Mouse (Mus musculus) stomach, embryonic 14.5 days (tissue): ENCODE measurements around the gene D7Ertd443e. TPM values are rescaled to one million over a fixed set of nuclear protein-coding genes. Genes with fewer than 3 reads are reported as not detected.

Source experiments
- ATAC-seq: fragments of 200-750 bp; cut with Nextera tagmentation; 2 replicates; pipeline ENCODE4 v1.8.0; 2017; ENCODE audit warnings: low read depth, moderate TSS enrichment; ENCODE audit not compliant: insufficient number of reproducible peaks, insufficient read depth, low FRiP score
- H3K27ac ChIP-seq: fragments of 300-500 bp; sonication (generic); 2 replicates; pipeline ENCODE4 v1.5.1; 2014; ENCODE audit warnings: mild to moderate bottlenecking, low read length, moderate library complexity, mixed read lengths
- H3K27me3 ChIP-seq: fragments of 300-500 bp; sonication (generic); 2 replicates; pipeline ENCODE4 v1.6.1; 2014; ENCODE audit warnings: low read length, control low read depth, mixed read lengths; ENCODE audit not compliant: control insufficient read depth, insufficient read depth
- H3K36me3 ChIP-seq: fragments of 300-500 bp; sonication (generic); 2 replicates; pipeline ENCODE4 v1.6.1; 2014; ENCODE audit warnings: mild to moderate bottlenecking, control low read depth, low read length, moderate library complexity, mixed read lengths; ENCODE audit not compliant: control insufficient read depth, insufficient read depth
- H3K4me1 ChIP-seq: fragments of 300-500 bp; sonication (generic); 2 replicates; pipeline ENCODE4 v1.6.1; 2014; ENCODE audit warnings: low read length, control low read depth, mixed read lengths; ENCODE audit not compliant: control insufficient read depth, insufficient read depth
- H3K4me2 ChIP-seq: fragments of 300-500 bp; sonication (generic); replicated peaks from 2 replicates; pipeline ENCODE4 v1.6.1; 2014; ENCODE audit warnings: low read depth, low read length, control low read depth
- H3K4me3 ChIP-seq: fragments of 300-500 bp; sonication (generic); 2 replicates; pipeline ENCODE4 v1.5.1; 2014; ENCODE audit warnings: low read depth, low read length, control low read depth
- H3K9ac ChIP-seq: fragments of 300-500 bp; sonication (generic); replicated peaks from 2 replicates; pipeline ENCODE4 v1.6.1; 2014; ENCODE audit warnings: low read depth, mild to moderate bottlenecking, control low read depth, low read length, moderate library complexity, mixed read lengths
- H3K9me3 ChIP-seq: fragments of 300-500 bp; sonication (generic); 2 replicates; pipeline ENCODE4 v1.6.1; 2016; ENCODE audit warnings: low read depth, low read length, control low read depth; ENCODE audit not compliant: control insufficient read depth
- WGBS: fragments of 180-500 bp; shearing (Covaris S2); extraction: QIAGEN DNeasy Blood & Tissue Kit; methylation state at CpG from one replicate; pipeline ENCODE4 v1.1.7; 2014; 5-methylcytosine and 5-hydroxymethylcytosine counted together
- polyA plus RNA-seq: library from polyadenylated mRNA; unstranded; fragments of >200 nt; fragmentation: Nextera tagmentation; extraction: Ambion mirVana; gene quantifications from 2 replicates; pipeline ENCODE4 v1.2.1, GENCODE M21; 2014

Gene D7Ertd443e
- 0.11 and 0.19 TPM in 2 replicates for polyA plus RNA-seq

- Histone ChIP-seq H3K36me3 (no peaks in the 10 kb centered on the region), H3K9ac (no peak within 1 kb of the TSS), H3K27me3 (no peaks in the 10 kb centered on the region), H3K27ac (no peak within 1 kb of the TSS), H3K4me3 (no peak within 1 kb of the TSS), H3K4me1 (no peaks in the 10 kb centered on the region), H3K9me3 (no peaks in the 10 kb centered on the region), H3K4me2 (no peak within 1 kb of the TSS)
- no peak for ATAC-seq
- 94% methylated on average over 5 of the region's 5 CpGs for WGBS
Measured at GRCm38 (mm10) chr7:134385561-134385960, at the start of gene D7Ertd443e. D7Ertd443e (minus strand) TSS chr7:134385661.

GRCm38 (mm10) chr7:134431681-134432080, 46.2 kb upstream of the D7Ertd443e start:
- no peaks in the 10 kb centered on the region for H3K9me3 ChIP-seq
- H3K4me3 ChIP-seq: no peak overlapping the region
- H3K36me3 ChIP-seq: no peaks in the 10 kb centered on the region
- no peak overlapping the region for H3K27ac ChIP-seq
- no peaks in the 10 kb centered on the region for H3K4me1 ChIP-seq
- ATAC-seq: no peak
- H3K27me3 ChIP-seq: no peaks in the 10 kb centered on the region
- no peak overlapping the region for H3K9ac ChIP-seq
- WGBS: 89% methylated on average over 3 of the region's 3 CpGs
- no peak overlapping the region for H3K4me2 ChIP-seq

- H3K36me3 ChIP-seq: no peaks in the 10 kb centered on the region
- ATAC-seq: no peak
Measured at GRCm38 (mm10) chr7:134428676-134429075, 43.2 kb upstream of the D7Ertd443e start.

DNA sequence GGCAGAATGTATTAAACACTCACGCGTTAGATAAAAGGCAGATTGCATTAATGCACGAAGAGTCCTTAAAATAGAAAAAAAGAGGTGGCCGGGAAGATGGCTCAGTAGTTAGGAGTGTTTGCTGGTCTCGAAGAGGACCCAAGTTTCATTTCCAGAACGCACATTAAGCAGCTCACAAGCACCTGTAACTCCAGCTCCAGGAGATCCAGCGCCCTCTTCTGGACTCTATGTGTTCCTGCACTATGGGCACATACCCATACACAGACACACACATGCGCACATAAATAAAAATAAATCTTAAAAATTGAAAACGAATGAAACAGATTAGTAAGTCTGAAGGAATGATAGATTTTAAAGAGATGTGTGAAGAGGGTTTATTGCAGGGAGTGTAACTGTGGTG, 29.6 kb upstream of the D7Ertd443e start:
- 87% methylated on average over 9 of the region's 9 CpGs for WGBS
- H3K27ac ChIP-seq: no peak overlapping the region
- no peaks in the 10 kb centered on the region for H3K27me3 ChIP-seq
- H3K4me3 ChIP-seq: no peak overlapping the region
- no peak for ATAC-seq
- no peak overlapping the region for H3K4me2 ChIP-seq
- no peak overlapping the region for H3K9ac ChIP-seq
- no peaks in the 10 kb centered on the region for H3K36me3 ChIP-seq
- H3K9me3 ChIP-seq: no peaks in the 10 kb centered on the region
- no peaks in the 10 kb centered on the region for H3K4me1 ChIP-seq

More at GRCm38 (mm10) chr7:134428676-134429075, 43.2 kb upstream of the D7Ertd443e start:
- H3K4me3 ChIP-seq: no peak overlapping the region
- H3K9me3 ChIP-seq: no peaks in the 10 kb centered on the region
- 91% methylated on average over 2 of the region's 2 CpGs for WGBS
- no peak overlapping the region for H3K4me2 ChIP-seq
- no peak overlapping the region for H3K9ac ChIP-seq
- no peaks in the 10 kb centered on the region for H3K4me1 ChIP-seq
- no peak overlapping the region for H3K27ac ChIP-seq
- H3K27me3 ChIP-seq: no peaks in the 10 kb centered on the region

GRCm38 (mm10) chr7:134414005-134414690, 28.7 kb upstream of the D7Ertd443e start:
- H3K4me2 ChIP-seq: no peak overlapping the region
- no peak overlapping the region for H3K27ac ChIP-seq
- WGBS: 25% methylated on average over 14 of the region's 14 CpGs
- H3K4me3 ChIP-seq: no peak overlapping the region
- no peak overlapping the region for H3K9ac ChIP-seq
- H3K27me3 ChIP-seq: no peaks in the 10 kb centered on the region
- H3K4me1 ChIP-seq: no peaks in the 10 kb centered on the region
- ATAC-seq: no peak
- no peaks in the 10 kb centered on the region for H3K36me3 ChIP-seq
- H3K9me3 ChIP-seq: no peaks in the 10 kb centered on the region

DNA sequence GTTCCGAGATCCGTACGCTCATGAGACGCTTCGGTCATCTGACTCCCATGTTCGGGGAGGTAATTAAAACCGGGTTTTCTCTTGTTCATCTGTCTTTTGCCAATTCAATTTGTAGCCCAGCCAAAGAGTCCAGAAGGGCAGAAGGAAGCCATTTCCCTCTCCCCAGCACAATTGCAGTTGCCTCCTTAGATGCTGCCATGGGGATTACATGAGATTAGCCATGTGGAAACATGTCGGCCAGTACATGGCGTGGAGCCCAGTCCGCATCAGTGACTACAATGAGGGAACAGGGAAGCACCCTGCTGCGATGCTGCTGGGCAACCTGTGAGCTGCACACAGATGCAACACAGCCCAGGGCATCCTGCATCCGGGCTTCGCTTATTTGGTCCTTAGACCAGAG, 23.2 kb upstream of the D7Ertd443e start:
- Histone ChIP-seq H3K4me2 (no peak overlapping the region), H3K27ac (no peak overlapping the region), H3K9me3 (no peaks in the 10 kb centered on the region), H3K4me1 (no peaks in the 10 kb centered on the region), H3K27me3 (no peaks in the 10 kb centered on the region), H3K9ac (no peak overlapping the region), H3K4me3 (no peak overlapping the region), H3K36me3 (no peaks in the 10 kb centered on the region)
- no peak for ATAC-seq
- WGBS: 88% methylated on average over 13 of the region's 13 CpGs

DNA sequence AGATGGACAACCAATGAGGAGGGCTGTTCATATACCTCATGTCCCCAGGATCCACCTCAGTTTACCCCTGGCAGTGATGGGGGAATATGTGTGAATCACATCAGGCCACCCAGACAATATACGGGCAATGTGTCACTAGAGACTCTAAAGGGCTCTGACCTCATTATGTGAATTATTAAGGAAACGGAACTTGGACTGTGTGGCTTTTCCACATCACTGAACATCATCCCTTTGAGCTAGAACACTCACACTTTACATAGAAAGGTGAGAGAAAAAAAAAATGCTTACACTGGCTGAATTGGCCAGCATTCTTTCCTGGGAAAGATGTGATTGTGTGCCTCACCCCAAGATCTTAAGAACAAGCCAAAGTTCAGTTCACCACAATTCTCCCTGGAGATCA, 15.3 kb upstream of the D7Ertd443e start:
- H3K4me2 ChIP-seq: no peak overlapping the region
- WGBS: 83% methylated on average over 2 of the region's 2 CpGs
- no peaks in the 10 kb centered on the region for H3K36me3 ChIP-seq

DNA sequence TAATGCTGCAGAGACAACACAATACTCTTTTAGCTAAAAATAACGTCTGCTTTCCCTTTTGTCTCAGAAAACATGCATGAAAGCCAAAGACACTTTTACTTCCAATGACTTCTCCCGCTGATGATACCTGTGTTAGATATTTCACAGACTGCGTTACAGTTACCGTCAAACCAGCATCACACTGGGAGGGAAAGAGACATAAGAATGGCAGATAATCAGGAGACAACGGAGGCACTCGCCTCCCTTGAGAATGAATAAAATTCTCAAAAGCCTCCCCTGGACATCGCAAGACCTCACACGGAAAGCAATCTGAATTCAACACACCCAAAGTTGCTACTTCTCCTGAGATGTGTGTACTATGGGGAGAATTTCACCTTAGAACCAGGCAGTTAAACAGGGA, 11.3 kb upstream of the D7Ertd443e start:
- Histone ChIP-seq H3K4me1 (no peaks in the 10 kb centered on the region), H3K4me2 (no peak overlapping the region), H3K27me3 (no peaks in the 10 kb centered on the region), H3K4me3 (no peak overlapping the region), H3K9me3 (no peaks in the 10 kb centered on the region), H3K9ac (no peak overlapping the region), H3K27ac (no peak overlapping the region), H3K36me3 (no peaks in the 10 kb centered on the region)
- 79% methylated on average over 8 of the region's 8 CpGs for WGBS
- ATAC-seq: no peak

More for the DNA sequence above, 15.3 kb upstream of the D7Ertd443e start:
- H3K27me3 ChIP-seq: no peaks in the 10 kb centered on the region
- H3K9me3 ChIP-seq: no peaks in the 10 kb centered on the region
- no peaks in the 10 kb centered on the region for H3K4me1 ChIP-seq
- no peak overlapping the region for H3K4me3 ChIP-seq
- no peak overlapping the region for H3K9ac ChIP-seq
- no peak overlapping the region for H3K27ac ChIP-seq
- ATAC-seq: no peak

DNA sequence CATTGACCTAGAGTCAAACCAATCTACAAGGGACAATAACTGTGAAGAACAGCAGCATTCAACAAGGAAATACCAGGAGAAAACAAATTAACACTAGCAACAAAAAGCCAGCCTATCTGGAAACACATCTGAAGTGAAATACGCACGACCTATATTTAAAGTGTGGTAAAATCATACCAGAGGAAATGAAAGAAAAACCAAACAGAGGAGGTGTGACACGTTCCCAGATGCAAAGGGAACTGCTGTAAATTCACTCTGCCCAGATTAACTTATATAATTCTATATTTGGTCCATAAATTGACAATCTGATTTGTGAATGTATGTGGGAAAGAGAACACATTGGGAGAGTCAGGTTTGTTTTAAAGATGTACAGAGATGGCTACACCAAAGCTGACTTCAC, 2.7 kb downstream of the D7Ertd443e start:
- Histone ChIP-seq H3K4me2 (no peak overlapping the region), H3K27me3 (no peaks in the 10 kb centered on the region), H3K4me1 (no peaks in the 10 kb centered on the region), H3K9me3 (no peaks in the 10 kb centered on the region), H3K4me3 (no peak overlapping the region), H3K9ac (no peak overlapping the region), H3K27ac (no peak overlapping the region), H3K36me3 (no peaks in the 10 kb centered on the region)
- no peak for ATAC-seq
- 77% methylated on average over 3 of the region's 3 CpGs for WGBS
